Mouse (Mus musculus) bone marrow macrophage, adult 2 months (primary cell): ENCODE measurements around the gene Cylc2. TPM values are rescaled to one million over a fixed set of nuclear protein-coding genes. Genes with fewer than 3 reads are reported as not detected.

Experiments
- H3K27ac ChIP-seq: 2 replicates; pipeline ENCODE4 v1.5.1; 2012; ENCODE audit warnings: low read depth, low read length; ENCODE audit not compliant: insufficient read depth
- H3K4me1 ChIP-seq: 2 replicates; pipeline ENCODE4 v1.6.1; 2012; ENCODE audit warnings: low read length; ENCODE audit not compliant: control insufficient read depth, insufficient read depth
- H3K4me3 ChIP-seq: 2 replicates; pipeline ENCODE4 v1.5.1; 2012; ENCODE audit warnings: mild to moderate bottlenecking, low read length, moderate library complexity; ENCODE audit not compliant: insufficient read depth
- CTCF ChIP-seq: IDR thresholded peaks from 2 replicates; pipeline ENCODE4 v1.5.1; 2012; ENCODE audit warnings: low read depth, mild to moderate bottlenecking, low read length, moderate library complexity
- POLR2A ChIP-seq: IDR thresholded peaks from 2 replicates; pipeline ENCODE4 v1.6.1; 2012; ENCODE audit warnings: mild to moderate bottlenecking, low read depth, low read length, borderline replicate concordance
- polyA plus RNA-seq: library from polyadenylated mRNA; stranded (reverse); fragments of >200 nt; gene quantifications from 2 replicates; pipeline ENCODE4 v1.2.4, GENCODE M21; 2012; ENCODE audit not compliant: missing spikeins, insufficient read depth, insufficient read length

Gene Cylc2
- not detected in 2 replicates for polyA plus RNA-seq

DNA sequence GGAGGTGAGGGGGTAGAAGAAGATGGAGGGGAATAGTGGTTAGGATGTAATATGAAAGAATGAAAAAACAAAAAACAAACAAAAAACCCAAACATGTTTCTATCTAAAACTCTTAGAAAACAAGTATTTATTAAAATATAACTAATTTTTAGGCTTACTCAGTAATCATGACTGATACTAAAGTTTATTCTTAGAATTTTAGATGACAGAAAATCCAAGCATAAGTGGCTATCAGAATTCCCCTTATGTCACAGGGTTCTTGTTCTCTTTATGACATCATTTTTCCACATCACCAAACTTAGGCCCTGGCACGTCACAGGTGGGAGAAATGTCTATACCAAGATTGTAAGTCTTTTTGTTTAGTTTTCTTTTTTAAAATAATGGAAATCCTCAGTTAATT lies at the start of gene Cylc2:
TSS of gene Cylc2 (plus strand) at position 301 of the 400 bp plus-strand sequence.
- H3K27ac ChIP-seq = no peak within 1 kb of the TSS
- H3K4me1 ChIP-seq = no peaks in the 10 kb centered on the region
- H3K4me3 ChIP-seq = no peak within 1 kb of the TSS
- no peak for TF ChIP-seq CTCF
- no peak for TF ChIP-seq POLR2A
